Mouse (Mus musculus): ENCODE data around the gene Pmis2. TPM values are rescaled to one million over a fixed set of nuclear protein-coding genes. Genes with fewer than 3 reads are reported as not detected.

The Pmis2 gene
- polyA plus RNA-seq, 1 experiment from 2014 or later, result not detected

DNA sequence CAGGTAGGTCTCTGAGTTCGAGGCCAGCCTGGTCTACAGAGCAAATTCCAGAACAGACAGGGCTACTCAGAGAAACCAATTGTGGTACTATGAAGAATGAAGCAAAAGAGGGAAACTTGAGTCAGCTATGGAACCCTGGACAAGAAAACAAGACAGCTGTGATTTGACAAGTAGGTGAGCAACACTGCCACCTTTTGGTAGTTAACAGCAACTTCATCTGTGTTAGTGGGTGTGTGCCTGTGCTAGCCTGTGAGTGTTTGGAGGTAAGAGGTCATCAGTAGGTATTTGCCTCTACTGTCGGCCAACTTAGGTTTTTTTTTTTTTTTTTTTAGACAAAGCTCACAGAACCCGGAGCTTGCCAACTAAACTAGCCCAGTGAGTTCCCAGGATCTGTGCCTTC is 2.2 kb downstream of the Pmis2 start:
- H3K9me3 ChIP-seq (replicated peaks), result no peaks in the 10 kb centered on the region
- WGBS, result 40% methylated on average over 3 of the region's 3 CpGs
- no peaks in the 10 kb centered on the region for H3K27me3 ChIP-seq (ENCODE audit: low read depth, poor library complexity, severe bottlenecking)
- H3K4me1 ChIP-seq, result peaks cover 11% of the 10 kb centered on the region
- H3K4me3 ChIP-seq, result no peak overlapping the region
- no peak overlapping the region for H3K27ac ChIP-seq (replicated peaks)
- no peaks in the 10 kb centered on the region for H3K36me3 ChIP-seq
- no peak for DNase-seq (ENCODE audit: low spot score)

DNA sequence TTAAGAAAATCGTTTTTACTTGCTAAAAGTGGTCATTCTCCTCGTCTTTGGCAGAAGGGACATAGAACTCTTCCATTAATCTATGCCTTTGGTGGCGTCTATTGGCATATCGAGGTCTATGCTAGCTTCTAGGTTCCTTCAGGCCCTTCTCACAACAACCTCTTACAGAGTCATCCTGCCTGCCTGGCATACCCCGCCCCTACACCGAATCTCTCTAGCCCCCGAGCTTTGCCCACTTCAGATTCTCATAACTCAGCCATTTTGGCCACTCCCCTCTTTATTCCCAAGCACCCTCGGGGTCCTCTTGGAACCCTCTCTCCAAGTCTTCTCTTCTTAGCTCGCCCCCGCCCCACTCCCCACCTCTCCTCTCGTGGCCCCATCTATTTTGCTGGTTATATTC is 6.1 kb downstream of the Pmis2 start:
- Histone ChIP-seq H3K4me3 (peak overlapping the region; percentile 75), H3K27ac (replicated peaks) (peak overlapping the region; percentile 85), H3K36me3 (peaks cover 28% of the 10 kb centered on the region), H3K27me3 (ENCODE audit: low read depth, poor library complexity, severe bottlenecking) (no peaks in the 10 kb centered on the region), H3K4me1 (peaks cover 16% of the 10 kb centered on the region), H3K9me3 (replicated peaks) (no peaks in the 10 kb centered on the region)
- DNase-seq (ENCODE audit: low spot score), result no peak
- WGBS, result 9% methylated on average over 11 of the region's 11 CpGs

DNA sequence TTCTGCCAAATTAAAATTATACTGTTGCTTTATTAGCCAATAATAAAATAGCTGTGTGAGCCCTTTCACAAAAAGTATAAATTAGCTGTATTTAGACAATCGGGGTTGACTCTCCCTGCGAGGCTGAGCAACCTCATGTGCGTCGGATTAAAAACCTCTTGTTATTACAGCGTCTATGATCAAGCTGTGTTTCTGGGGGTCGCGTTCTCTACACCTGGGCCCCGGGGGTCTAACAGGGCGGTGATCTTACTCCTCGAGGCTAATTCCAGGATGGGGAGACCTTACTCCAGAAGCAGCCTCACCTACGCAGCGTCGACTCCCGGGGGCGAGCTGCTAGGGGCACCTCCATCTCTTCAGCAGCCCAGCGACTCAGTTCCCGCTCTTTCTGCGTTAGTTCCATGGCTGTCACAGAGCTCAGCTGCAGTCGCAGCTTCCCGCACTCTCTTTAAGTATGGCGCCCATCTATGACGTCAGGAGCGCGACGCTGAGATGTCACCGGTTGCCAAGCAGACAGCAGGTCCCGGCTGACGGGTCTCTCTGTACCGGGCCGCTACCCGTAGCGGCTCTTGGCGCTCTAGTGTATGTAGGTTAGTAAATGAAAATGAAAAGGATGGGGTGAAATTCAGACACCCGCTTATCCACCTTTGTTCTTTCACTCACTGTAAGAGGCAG is 6.7 kb downstream of the Pmis2 start, which contains the start of gene Haus5:
TSS of gene Haus5 (minus strand) at position 466 of the 672 bp plus-strand sequence.
- H3K4me1 ChIP-seq, result peaks cover 16% of the 10 kb centered on the region
- WGBS, result under 1% methylated on average over 34 of the region's 34 CpGs

DNA sequence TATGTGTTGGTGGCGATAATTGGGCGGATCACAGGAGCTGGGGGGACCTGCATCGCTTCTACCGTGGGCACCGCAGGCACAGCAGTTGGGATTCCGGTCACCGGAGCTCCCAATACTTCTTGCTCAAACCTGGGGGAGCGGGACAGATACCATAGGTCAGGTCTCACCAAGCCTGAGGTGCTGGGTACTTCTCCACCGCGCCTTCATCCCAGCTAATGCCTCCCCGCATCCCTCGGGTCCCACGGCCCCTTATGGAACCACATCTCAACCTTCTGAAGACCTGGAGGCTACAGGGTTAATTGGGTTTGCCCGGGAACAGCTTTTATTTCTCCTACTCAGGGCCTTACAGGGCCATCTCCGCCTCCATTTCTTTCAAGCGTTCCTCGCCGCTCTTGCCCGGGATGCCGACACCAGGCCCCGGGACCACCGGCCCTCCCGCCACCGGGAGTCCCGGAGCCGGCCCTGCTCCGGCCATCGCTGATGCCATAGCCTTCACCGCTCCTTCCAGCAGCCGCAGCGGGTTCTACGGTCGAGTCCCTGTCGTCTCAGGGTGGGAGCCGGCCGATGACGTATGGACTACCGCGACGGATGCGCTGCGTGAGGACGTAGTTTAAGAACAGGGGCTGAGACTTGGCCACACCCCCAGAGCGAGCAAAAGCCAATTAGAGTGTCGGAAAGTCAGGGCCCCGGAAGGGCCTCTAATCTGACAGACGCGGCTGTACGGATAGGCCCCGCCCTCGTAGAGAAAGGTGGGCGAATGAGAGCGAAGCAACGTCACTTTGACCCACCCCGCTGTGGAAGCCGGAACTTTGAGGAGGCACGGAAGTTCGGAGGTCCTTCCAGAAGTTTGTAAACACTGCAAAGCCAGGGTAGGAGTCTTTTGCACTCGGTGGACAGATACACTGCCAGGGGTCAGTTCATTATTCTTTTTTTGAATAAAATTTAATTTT is 21.5 kb downstream of the Pmis2 start, which contains the start of gene Rbm42:
TSS of gene Rbm42 (minus strand) at position 727 of the 950 bp plus-strand sequence.
- Histone ChIP-seq H3K4me1 (peaks cover 15% of the 10 kb centered on the region), H3K9me3 (replicated peaks) (no peaks in the 10 kb centered on the region), H3K27me3 (ENCODE audit: low read depth, poor library complexity, severe bottlenecking) (no peaks in the 10 kb centered on the region), H3K4me3 (peak within 1 kb of the TSS; percentile 83), H3K27ac (replicated peaks) (peak within 1 kb of the TSS; percentile 88), H3K36me3 (peaks cover 74% of the 10 kb centered on the region)
- WGBS, result 2% methylated on average over 59 of the region's 59 CpGs
- DNase-seq (ENCODE audit: low spot score), result peak; percentile 97

More for the DNA sequence above, 6.7 kb downstream of the Pmis2 start, which contains the start of gene Haus5:
- Histone ChIP-seq H3K27ac (replicated peaks) (peak within 1 kb of the TSS; percentile 85), H3K4me3 (peak within 1 kb of the TSS; percentile 75), H3K36me3 (peaks cover 35% of the 10 kb centered on the region), H3K9me3 (replicated peaks) (no peaks in the 10 kb centered on the region), H3K27me3 (ENCODE audit: low read depth, poor library complexity, severe bottlenecking) (no peaks in the 10 kb centered on the region)
- peak; percentile 91 for DNase-seq (ENCODE audit: low spot score)

DNA sequence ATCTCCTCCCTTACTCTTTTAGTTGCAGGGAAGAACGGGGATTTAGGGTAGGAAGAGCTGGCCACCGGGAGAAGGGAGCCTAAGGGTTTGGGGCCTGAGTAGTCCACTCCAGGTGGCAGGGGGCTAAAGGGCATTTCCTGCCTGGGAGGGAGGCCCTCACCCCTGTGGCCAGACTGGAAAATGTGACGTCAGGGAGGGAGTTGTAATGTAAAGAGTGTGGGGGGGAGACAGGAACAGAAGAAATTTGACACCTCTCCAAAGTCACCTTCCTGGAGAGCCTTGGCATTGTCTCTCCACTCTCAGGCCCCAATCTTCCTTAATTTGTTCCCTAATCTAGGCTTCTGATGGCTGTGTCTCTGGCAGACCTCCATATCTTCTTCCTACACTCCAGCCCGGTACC is 32.3 kb downstream of the Pmis2 start:
- WGBS, result 23% methylated on average over 4 of the region's 4 CpGs

DNA sequence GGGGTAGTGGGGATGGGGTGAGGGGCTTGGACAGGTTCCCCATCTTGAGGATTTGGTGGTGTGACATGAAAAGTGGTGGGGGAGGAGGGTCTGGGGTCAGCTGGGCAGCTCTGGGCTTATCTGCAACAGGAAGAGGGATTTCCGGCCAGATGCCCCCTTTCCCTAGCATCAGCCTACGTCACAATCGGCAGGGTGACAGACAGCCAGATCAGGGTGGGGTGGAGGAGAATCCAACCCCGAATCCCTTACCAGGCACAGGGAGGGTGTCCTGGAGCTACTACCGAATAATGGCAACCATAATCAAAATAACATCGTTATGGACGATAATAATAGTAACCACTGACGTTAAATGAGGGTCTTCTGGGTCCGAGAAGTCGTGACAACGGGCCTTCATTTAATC is 35.0 kb downstream of the Pmis2 start:
- peaks cover 17% of the 10 kb centered on the region for H3K36me3 ChIP-seq
- H3K27ac ChIP-seq (replicated peaks), result no peak overlapping the region
- 31% methylated on average over 11 of the region's 11 CpGs for WGBS
- no peaks in the 10 kb centered on the region for H3K9me3 ChIP-seq (replicated peaks)
- H3K27me3 ChIP-seq (ENCODE audit: low read depth, poor library complexity, severe bottlenecking), result peaks cover 61% of the 10 kb centered on the region
- H3K4me1 ChIP-seq, result peaks cover 20% of the 10 kb centered on the region
- DNase-seq (ENCODE audit: low spot score), result no peak
- H3K4me3 ChIP-seq, result no peak overlapping the region

More for the DNA sequence above, 32.3 kb downstream of the Pmis2 start:
- no peak overlapping the region for H3K27ac ChIP-seq (replicated peaks)
- DNase-seq (ENCODE audit: low spot score), result no peak
- H3K4me1 ChIP-seq, result peaks cover 14% of the 10 kb centered on the region
- no peak overlapping the region for H3K4me3 ChIP-seq
- H3K36me3 ChIP-seq, result peaks cover 43% of the 10 kb centered on the region
- no peaks in the 10 kb centered on the region for H3K9me3 ChIP-seq (replicated peaks)
- H3K27me3 ChIP-seq (ENCODE audit: low read depth, poor library complexity, severe bottlenecking), result peaks cover 34% of the 10 kb centered on the region

DNA sequence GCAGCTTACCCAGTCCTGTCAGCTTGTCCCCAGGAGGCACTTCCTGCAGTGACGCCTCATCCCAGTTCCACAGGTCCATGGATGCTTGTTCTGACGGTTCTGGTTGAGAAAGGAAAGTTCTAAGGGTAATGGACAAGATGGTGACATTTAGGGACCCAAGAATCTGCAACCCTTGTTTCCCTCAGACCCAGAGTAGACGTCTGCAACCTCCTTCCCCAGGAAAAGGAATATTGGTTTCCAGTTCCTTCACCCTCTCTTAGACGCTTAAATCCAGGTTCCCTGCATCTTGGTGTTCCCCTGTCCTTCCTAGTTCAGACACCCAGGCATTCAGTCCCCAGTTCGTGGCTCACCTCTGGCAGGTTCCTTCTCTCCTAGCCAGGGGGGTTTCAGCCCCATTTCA is 35.7 kb downstream of the Pmis2 start, which contains the start of gene Etv2:
TSS of gene Etv2 (minus strand) at position 101 of the 400 bp plus-strand sequence.
- 3% methylated on average over 5 of the region's 5 CpGs for WGBS

DNA sequence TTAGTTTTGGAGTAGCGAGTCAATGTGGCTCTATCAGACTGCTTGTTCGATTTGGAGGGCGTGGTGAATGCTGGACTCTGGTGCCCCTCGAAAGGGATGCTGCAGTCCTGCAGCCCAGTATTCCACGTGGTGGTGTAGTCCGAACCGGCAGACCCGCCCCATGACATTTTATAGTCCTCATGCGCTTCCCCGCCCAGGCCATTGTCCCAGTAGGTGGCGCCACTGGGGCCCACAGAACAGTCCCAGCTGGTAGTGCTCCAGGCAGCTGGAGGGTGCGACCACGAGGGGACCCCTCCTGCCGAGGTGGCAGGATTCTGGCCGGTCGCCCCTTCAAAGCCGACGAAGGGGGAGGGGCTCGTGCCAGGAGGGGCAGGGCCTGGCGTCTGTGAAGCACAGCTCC is 36.8 kb downstream of the Pmis2 start:
- Histone ChIP-seq H3K36me3 (no peaks in the 10 kb centered on the region), H3K9me3 (replicated peaks) (no peaks in the 10 kb centered on the region), H3K4me3 (peak overlapping the region; percentile 40), H3K27me3 (ENCODE audit: low read depth, poor library complexity, severe bottlenecking) (peaks cover 63% of the 10 kb centered on the region), H3K27ac (replicated peaks) (no peak overlapping the region), H3K4me1 (peaks cover 20% of the 10 kb centered on the region)
- 1% methylated on average over 20 of the region's 20 CpGs for WGBS
- DNase-seq (ENCODE audit: low spot score), result peak; percentile 81

More for the DNA sequence above, 35.7 kb downstream of the Pmis2 start, which contains the start of gene Etv2:
- peaks cover 63% of the 10 kb centered on the region for H3K27me3 ChIP-seq (ENCODE audit: low read depth, poor library complexity, severe bottlenecking)
- peaks cover 20% of the 10 kb centered on the region for H3K4me1 ChIP-seq
- peak within 1 kb of the TSS; percentile 40 for H3K4me3 ChIP-seq
- no peak within 1 kb of the TSS for H3K27ac ChIP-seq (replicated peaks)
- peaks cover 10% of the 10 kb centered on the region for H3K36me3 ChIP-seq
- no peaks in the 10 kb centered on the region for H3K9me3 ChIP-seq (replicated peaks)
- DNase-seq (ENCODE audit: low spot score), result no peak

DNA sequence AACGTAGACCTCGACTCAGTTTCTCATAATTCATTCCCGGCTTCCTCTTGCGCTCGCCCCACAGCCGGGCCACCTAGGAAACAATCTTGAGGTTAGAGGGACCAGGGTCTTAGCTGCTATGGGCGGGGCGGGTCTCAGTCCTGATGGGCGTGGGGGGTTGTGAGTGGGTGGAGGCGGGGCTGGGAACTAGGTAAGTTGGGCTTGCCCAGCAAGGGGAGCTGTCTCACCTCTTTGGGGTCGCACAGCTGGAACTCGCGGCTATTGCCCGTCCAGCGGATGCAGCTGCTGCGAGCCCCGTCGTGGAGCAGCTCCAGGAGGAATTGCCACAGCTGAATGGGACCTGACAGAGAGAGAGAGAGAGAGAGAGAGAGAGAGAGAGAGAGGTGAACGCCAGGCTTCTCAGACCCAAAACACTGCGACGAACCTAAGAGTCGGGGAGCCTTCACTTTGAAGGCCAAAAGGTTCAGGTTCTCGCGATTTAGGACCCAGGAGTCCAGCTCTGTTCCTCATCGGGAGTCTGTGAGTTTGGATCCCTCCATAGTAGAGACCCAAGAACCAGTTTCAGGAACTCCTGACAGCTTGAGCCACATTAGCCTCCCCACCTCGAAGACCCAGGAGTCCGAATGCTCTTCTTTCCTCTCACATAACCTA is 37.5 kb downstream of the Pmis2 start:
- Histone ChIP-seq H3K27me3 (ENCODE audit: low read depth, poor library complexity, severe bottlenecking) (peaks cover 63% of the 10 kb centered on the region), H3K36me3 (no peaks in the 10 kb centered on the region), H3K27ac (replicated peaks) (no peak overlapping the region), H3K4me1 (peaks cover 20% of the 10 kb centered on the region), H3K4me3 (peak overlapping the region; percentile 40), H3K9me3 (replicated peaks) (no peaks in the 10 kb centered on the region)
- WGBS, result 6% methylated on average over 27 of the region's 27 CpGs
- DNase-seq (ENCODE audit: low spot score), result peak; percentile 21

DNA sequence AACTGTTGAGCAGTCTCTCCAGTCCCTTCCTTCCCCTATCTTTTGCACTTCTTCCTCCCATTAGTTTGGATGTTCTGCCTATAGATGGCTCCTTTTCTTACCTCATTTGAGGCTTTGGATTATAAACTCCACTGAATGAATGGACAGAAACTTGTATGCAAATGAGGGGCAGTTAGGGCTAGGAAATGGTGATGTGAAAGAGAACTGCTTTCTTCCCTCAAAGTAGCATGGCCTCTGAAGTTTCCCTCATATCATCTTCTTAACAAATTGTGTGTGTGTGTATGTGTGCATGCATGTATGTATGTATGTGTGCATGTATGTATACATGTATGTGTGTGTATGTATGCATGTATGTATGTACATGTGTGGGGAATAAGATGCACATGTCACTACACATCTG is 42.4 kb downstream of the Pmis2 start:
- H3K27me3 ChIP-seq (ENCODE audit: low read depth, poor library complexity, severe bottlenecking), result peaks cover 28% of the 10 kb centered on the region
- H3K36me3 ChIP-seq, result peaks cover 5% of the 10 kb centered on the region
- DNase-seq (ENCODE audit: low spot score), result no peak
- no peak overlapping the region for H3K4me3 ChIP-seq
- no peak overlapping the region for H3K27ac ChIP-seq (replicated peaks)
- H3K9me3 ChIP-seq (replicated peaks), result no peaks in the 10 kb centered on the region
- peaks cover 18% of the 10 kb centered on the region for H3K4me1 ChIP-seq

DNA sequence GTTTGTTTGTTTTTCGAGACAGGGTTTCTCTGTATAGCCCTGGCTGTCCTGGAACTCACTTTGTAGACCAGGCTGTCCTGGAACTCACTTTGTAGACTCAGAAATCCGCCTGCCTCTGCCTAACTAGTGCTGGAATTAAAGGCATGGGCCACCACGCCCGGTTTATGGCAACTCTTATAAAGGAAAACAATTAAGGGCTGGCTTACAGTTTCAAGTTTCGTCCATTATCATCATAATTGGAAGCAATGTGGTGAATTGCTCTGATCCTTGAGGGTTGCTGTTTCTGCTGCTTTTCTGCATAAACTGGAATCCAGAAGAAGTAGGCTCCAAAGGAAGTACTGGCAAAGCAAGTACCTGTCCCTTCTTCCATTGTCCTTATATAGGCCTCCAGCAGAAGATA is 44.8 kb downstream of the Pmis2 start:
- Histone ChIP-seq H3K27me3 (ENCODE audit: low read depth, poor library complexity, severe bottlenecking) (peaks cover 5% of the 10 kb centered on the region), H3K4me1 (peaks cover 12% of the 10 kb centered on the region), H3K27ac (replicated peaks) (no peak overlapping the region), H3K4me3 (no peak overlapping the region; the same call in 1 of the 2 replicates), H3K9me3 (replicated peaks) (no peaks in the 10 kb centered on the region), H3K36me3 (peaks cover 29% of the 10 kb centered on the region)
- WGBS, result 87% methylated on average over 5 of the region's 5 CpGs
- DNase-seq (ENCODE audit: low spot score), result no peak
